ENCODE assay signal across 26 mouse cellular contexts in genomic region chr10:117388637-117389370, GRCm38 (mm10). TPM values are rescaled to one million over a fixed set of nuclear protein-coding genes. Genes with fewer than 3 reads are reported as not detected.
DNase-seq lines count a peak whose midpoint lies in the region; ATAC-seq lines count a peak whose summit lies in the region.
"Had no signal": no experiment of that assay in that cellular context is flagged by ENCODE, and none has a peak within 500 bp of the region (broad histone marks: within the 10 kb centered on the region; RNA-seq: fewer than 3 reads in every experiment).

No protein-coding gene starts in this region.

- H3K9ac ChIP-seq in midbrain, embryonic 11.5 days (ENCODE audit: low read length): no peak overlapping the region
- no peak overlapping the region for H3K9ac ChIP-seq in midbrain, embryonic 16.5 days (ENCODE audit: low read depth, low read length)
- H3K9ac ChIP-seq: embryonic facial prominence, embryonic 13.5 days; embryonic facial prominence, embryonic 15.5 days; forebrain, embryonic 12.5 days had no signal

- no peaks in the 10 kb centered on the region; the same call in 1 of the 2 replicates for H3K4me1 ChIP-seq in midbrain, embryonic 11.5 days (ENCODE audit: control insufficient read depth, insufficient read depth, low read length)
- H3K4me1 ChIP-seq in midbrain, embryonic 16.5 days (ENCODE audit: control insufficient read depth, insufficient read depth, low read length): peaks cover 5% of the 10 kb centered on the region; the same call in 1 of the 2 replicates
- H3K4me1 ChIP-seq: embryonic facial prominence, embryonic 15.5 days had no signal

- no peak for ATAC-seq in midbrain, embryonic 11.5 days (ENCODE audit: low FRiP score)
- no peak for ATAC-seq in midbrain, embryonic 16.5 days
- ATAC-seq: CD4-positive, CD25-positive, alpha-beta regulatory T cell, adult 4 months; forebrain, embryonic 14.5 days; forebrain, embryonic 16.5 days; Patski had no signal

- H3K4me3 ChIP-seq in midbrain, embryonic 11.5 days (ENCODE audit: low read depth, low read length): no peak overlapping the region
- no peak overlapping the region for H3K4me3 ChIP-seq in midbrain, embryonic 16.5 days (ENCODE audit: low read depth, low read length)
- H3K4me3 ChIP-seq: embryonic facial prominence, embryonic 13.5 days; embryonic facial prominence, embryonic 15.5 days; erythroblast, embryonic 14.5 days; forebrain, embryonic 10.5 days; forebrain, embryonic 12.5 days had no signal

- peak; percentile 28 for DNase-seq in midbrain, embryonic 11.5 days (ENCODE audit: low spot score, missing footprints)
- peak; percentile 32 for DNase-seq in ZHBTc4 (ENCODE audit: low read depth, low spot score)
- no peak for DNase-seq in ovary, postnatal 36 days (ENCODE audit: low spot score)
- DNase-seq in cerebellum, adult 8-10 months: no peak
- DNase-seq: adrenal gland, adult 8-10 months; adrenal gland, postnatal 14 days; adrenal gland, postnatal 36 days; B cell, adult 2 months; cerebellum, adult 11-12 months; cerebellum, adult 2 months; cerebellum, adult 9-11 months; cerebellum, postnatal 14 days; cerebellum, postnatal 36 days; embryo, embryonic 11 days had no signal

- 51% methylated on average over 2 of the region's 2 CpGs for WGBS in midbrain, embryonic 11.5 days
- WGBS in midbrain, embryonic 16.5 days: 45% methylated on average over 2 of the region's 2 CpGs

- H3K9me3 ChIP-seq in midbrain, embryonic 11.5 days (ENCODE audit: control insufficient read depth, low read length): no peaks in the 10 kb centered on the region
- no peaks in the 10 kb centered on the region for H3K9me3 ChIP-seq in midbrain, embryonic 16.5 days (replicated peaks; ENCODE audit: control insufficient read depth, low read length, poor library complexity, severe bottlenecking)
- H3K9me3 ChIP-seq: embryonic facial prominence, embryonic 13.5 days; embryonic facial prominence, embryonic 15.5 days; forebrain, embryonic 10.5 days; forebrain, embryonic 12.5 days; G1E had no signal

- no peak overlapping the region for H3K27ac ChIP-seq in midbrain, embryonic 11.5 days (ENCODE audit: low read depth, low read length)
- no peak overlapping the region for H3K27ac ChIP-seq in midbrain, embryonic 16.5 days (ENCODE audit: low read length)
- H3K27ac ChIP-seq: embryonic facial prominence, embryonic 13.5 days; embryonic facial prominence, embryonic 15.5 days; forebrain, embryonic 10.5 days; forebrain, embryonic 12.5 days had no signal

- H3K36me3 ChIP-seq in midbrain, embryonic 11.5 days (ENCODE audit: control insufficient read depth, insufficient read depth, low read length): no peaks in the 10 kb centered on the region
- no peaks in the 10 kb centered on the region for H3K36me3 ChIP-seq in midbrain, embryonic 16.5 days (ENCODE audit: control insufficient read depth, insufficient read depth, low read length)
- H3K36me3 ChIP-seq: embryonic facial prominence, embryonic 13.5 days; embryonic facial prominence, embryonic 15.5 days; forebrain, embryonic 10.5 days; forebrain, embryonic 12.5 days; G1E had no signal

- no peak overlapping the region for H3K4me2 ChIP-seq in midbrain, embryonic 11.5 days
- H3K4me2 ChIP-seq in midbrain, embryonic 16.5 days (ENCODE audit: low read length): no peak overlapping the region
- H3K4me2 ChIP-seq: embryonic facial prominence, embryonic 13.5 days; embryonic facial prominence, embryonic 15.5 days; forebrain, embryonic 12.5 days had no signal

- H3K27me3 ChIP-seq in midbrain, embryonic 11.5 days (ENCODE audit: control insufficient read depth, insufficient read depth, low read length): no peaks in the 10 kb centered on the region
- no peaks in the 10 kb centered on the region for H3K27me3 ChIP-seq in midbrain, embryonic 16.5 days (ENCODE audit: control insufficient read depth, insufficient read depth, low read depth, low read length)
- H3K27me3 ChIP-seq: CH12.LX; embryonic facial prominence, embryonic 15.5 days; forebrain, embryonic 12.5 days had no signal

RNA-seq across cellular contexts. Expression of gene Cpsf6, which starts 9.0 kb away (rescaled TPM):
- polyA plus RNA-seq in midbrain, embryonic 11.5 days (2014; fragmentation: Nextera tagmentation; extraction: Ambion mirVana): 235 and 238 TPM in 2 replicates
- 140 and 171 TPM in 2 replicates for polyA plus RNA-seq in midbrain, embryonic 16.5 days (2015; fragmentation: Nextera tagmentation; extraction: Ambion mirVana)

Comparison
In these comparisons a context has a peak if more than half of its experiments do, and no peak if none do; other contexts are left out.
1. DNase-seq: peak in midbrain, embryonic 11.5 days (single experiment) and ZHBTc4 (single experiment); none in ovary, postnatal 36 days (single experiment) and cerebellum, adult 8-10 months (single experiment).